Mouse (Mus musculus): ENCODE data around the gene 1700093K21Rik. TPM values are rescaled to one million over a fixed set of nuclear protein-coding genes. Genes with fewer than 3 reads are reported as not detected.
"Not testable (repeated sequence)": the region's sequence is repeated elsewhere in the genome, so short reads cannot be mapped to it uniquely, and the experiment has no call there.

The 1700093K21Rik gene
- polyA plus RNA-seq, 2 experiments, result 0.26 to 0.60 TPM

DNA sequence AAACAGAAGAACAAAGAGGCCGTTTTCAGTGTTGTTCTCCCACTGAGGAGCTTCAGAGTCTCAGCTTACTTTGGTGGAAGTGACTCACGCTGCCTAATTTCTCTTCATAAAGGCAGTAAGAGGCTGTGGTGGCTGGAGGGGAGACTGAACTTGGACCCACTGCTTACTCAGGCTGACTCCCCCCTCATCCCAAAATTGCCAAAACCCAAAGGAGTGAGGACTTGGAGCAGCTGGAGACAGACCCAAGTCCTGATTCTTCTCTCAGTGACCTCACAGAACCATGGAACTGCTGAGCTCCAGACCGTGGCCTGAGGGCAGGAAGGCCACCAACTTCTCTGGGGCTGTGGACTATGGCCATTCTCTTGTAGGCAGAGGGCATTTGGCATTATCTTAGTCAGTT, 2.0 kb downstream of the 1700093K21Rik start:
- Histone ChIP-seq H3K27me3 (ENCODE audit: control insufficient read depth, insufficient read depth, low read length) (no peaks in the 10 kb centered on the region), H3K4me1 (ENCODE audit: control insufficient read depth, insufficient read depth, low read length) (no peaks in the 10 kb centered on the region), H3K27ac (replicated peaks; ENCODE audit: low read depth, low read length) (no peak overlapping the region), H3K4me2 (replicated peaks; ENCODE audit: low read depth, low read length, severe bottlenecking) (no peak overlapping the region), H3K9me3 (ENCODE audit: control insufficient read depth, low read length) (no peaks in the 10 kb centered on the region), H3K4me3 (replicated peaks; ENCODE audit: low read length) (no peak overlapping the region), H3K36me3 (ENCODE audit: control insufficient read depth, insufficient read depth, low read length) (no peaks in the 10 kb centered on the region), H3K9ac (ENCODE audit: low read depth, low read length, severe bottlenecking) (no peak overlapping the region)
- ATAC-seq (ENCODE audit: low FRiP score, low read depth) (no peak), DNase-seq (ENCODE audit: low spot score) (no peak)
- 84% methylated on average over 3 of the region's 3 CpGs for WGBS
- TF ChIP-seq POLR2A (IDR thresholded peaks at IDR 0.05; ENCODE audit: borderline replicate concordance, extremely low read depth, insufficient read depth, insufficient read length), result no peak

DNA sequence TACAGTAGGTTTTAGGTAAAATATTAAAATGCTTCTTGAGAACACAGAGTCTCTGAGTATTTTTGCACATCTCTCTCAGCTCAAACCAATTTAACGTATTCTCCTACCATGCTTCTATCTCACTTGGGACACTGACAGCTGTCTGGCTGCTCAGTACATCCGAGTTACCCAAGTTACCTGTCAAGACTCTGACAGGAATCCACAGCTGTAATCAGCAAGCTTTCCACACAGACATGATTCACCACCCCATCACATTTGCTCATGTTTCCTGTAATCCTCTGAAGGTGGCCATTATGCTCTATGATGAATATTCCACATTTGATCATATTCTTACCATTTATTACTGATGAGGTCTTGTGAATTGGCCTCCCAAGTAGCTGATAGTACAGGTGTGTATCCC, 5.6 kb downstream of the 1700093K21Rik start:
- H3K4me2 ChIP-seq (replicated peaks; ENCODE audit: low read depth, low read length, severe bottlenecking), result no peak overlapping the region
- no peaks in the 10 kb centered on the region for H3K36me3 ChIP-seq (ENCODE audit: control insufficient read depth, insufficient read depth, low read length)
- no peaks in the 10 kb centered on the region for H3K4me1 ChIP-seq (ENCODE audit: control insufficient read depth, insufficient read depth, low read length)
- no peak for TF ChIP-seq POLR2A (IDR thresholded peaks at IDR 0.05; ENCODE audit: borderline replicate concordance, extremely low read depth, insufficient read depth, insufficient read length)
- DNase-seq (ENCODE audit: low spot score) (no peak), ATAC-seq (ENCODE audit: low FRiP score, low read depth) (no peak)
- no peak overlapping the region for H3K27ac ChIP-seq (replicated peaks; ENCODE audit: low read depth, low read length)
- WGBS, result 79% methylated on average over 2 of the region's 2 CpGs
- H3K9ac ChIP-seq (ENCODE audit: low read depth, low read length, severe bottlenecking), result no peak overlapping the region
- no peak overlapping the region for H3K4me3 ChIP-seq (replicated peaks; ENCODE audit: low read length)
- H3K27me3 ChIP-seq (ENCODE audit: control insufficient read depth, insufficient read depth, low read length), result no peaks in the 10 kb centered on the region
- H3K9me3 ChIP-seq (ENCODE audit: control insufficient read depth, low read length), result no peaks in the 10 kb centered on the region

DNA sequence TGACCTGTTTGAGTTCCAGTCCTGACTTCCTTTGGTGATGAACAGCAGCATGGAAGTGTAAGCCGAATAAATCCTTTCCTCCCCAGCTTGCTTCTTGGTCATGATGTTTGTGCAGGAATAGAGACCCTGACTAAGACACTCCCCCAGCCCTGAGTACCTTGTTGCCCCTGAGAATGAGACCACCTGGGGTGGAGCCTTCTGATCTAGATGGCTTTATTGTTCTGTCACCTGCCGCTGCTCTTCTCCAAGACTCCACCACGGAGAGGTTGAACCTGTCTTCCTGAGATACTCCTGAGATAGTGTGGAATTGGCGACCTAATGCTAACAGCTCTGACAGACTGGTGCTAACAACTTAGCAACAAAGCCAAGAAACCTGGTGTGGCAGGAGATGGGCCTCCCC, 6.2 kb downstream of the 1700093K21Rik start:
- not testable (repeated sequence) for H3K4me3 ChIP-seq (replicated peaks; ENCODE audit: low read length); DNase-seq (ENCODE audit: low spot score); H3K9ac ChIP-seq (ENCODE audit: low read depth, low read length, severe bottlenecking); H3K4me1 ChIP-seq (ENCODE audit: control insufficient read depth, insufficient read depth, low read length); H3K36me3 ChIP-seq (ENCODE audit: control insufficient read depth, insufficient read depth, low read length); H3K27ac ChIP-seq (replicated peaks; ENCODE audit: low read depth, low read length); H3K9me3 ChIP-seq (ENCODE audit: control insufficient read depth, low read length); ATAC-seq (ENCODE audit: low FRiP score, low read depth); H3K27me3 ChIP-seq (ENCODE audit: control insufficient read depth, insufficient read depth, low read length); H3K4me2 ChIP-seq (replicated peaks; ENCODE audit: low read depth, low read length, severe bottlenecking)
- 43% methylated on average over 4 of the region's 4 CpGs for WGBS

DNA sequence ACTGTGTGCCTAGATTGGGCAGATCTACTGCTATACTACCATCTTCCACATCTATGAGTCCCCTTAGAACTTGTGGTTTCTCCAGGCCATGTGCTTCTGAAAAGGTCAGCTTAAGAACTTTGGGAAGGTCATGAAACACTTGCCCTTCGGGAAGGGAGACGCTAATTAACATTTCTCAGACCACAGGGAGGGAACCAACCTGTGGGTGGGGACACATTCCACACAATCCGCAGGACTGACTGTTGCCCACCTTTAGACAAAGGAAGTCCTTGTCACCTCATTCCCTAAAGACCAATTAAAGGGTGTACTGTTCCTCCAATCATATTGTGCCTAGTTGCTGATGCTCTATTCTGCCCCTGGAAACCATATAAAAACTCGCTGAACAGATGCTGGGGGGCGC, 16.2 kb downstream of the 1700093K21Rik start:
- 57% methylated on average over 5 of the region's 5 CpGs for WGBS
- not testable (repeated sequence) for H3K4me3 ChIP-seq (replicated peaks; ENCODE audit: low read length); H3K9ac ChIP-seq (ENCODE audit: low read depth, low read length, severe bottlenecking); H3K4me2 ChIP-seq (replicated peaks; ENCODE audit: low read depth, low read length, severe bottlenecking); ATAC-seq (ENCODE audit: low FRiP score, low read depth); H3K27me3 ChIP-seq (ENCODE audit: control insufficient read depth, insufficient read depth, low read length); H3K27ac ChIP-seq (replicated peaks; ENCODE audit: low read depth, low read length); H3K36me3 ChIP-seq (ENCODE audit: control insufficient read depth, insufficient read depth, low read length); H3K9me3 ChIP-seq (ENCODE audit: control insufficient read depth, low read length); DNase-seq (ENCODE audit: low spot score); H3K4me1 ChIP-seq (ENCODE audit: control insufficient read depth, insufficient read depth, low read length)

DNA sequence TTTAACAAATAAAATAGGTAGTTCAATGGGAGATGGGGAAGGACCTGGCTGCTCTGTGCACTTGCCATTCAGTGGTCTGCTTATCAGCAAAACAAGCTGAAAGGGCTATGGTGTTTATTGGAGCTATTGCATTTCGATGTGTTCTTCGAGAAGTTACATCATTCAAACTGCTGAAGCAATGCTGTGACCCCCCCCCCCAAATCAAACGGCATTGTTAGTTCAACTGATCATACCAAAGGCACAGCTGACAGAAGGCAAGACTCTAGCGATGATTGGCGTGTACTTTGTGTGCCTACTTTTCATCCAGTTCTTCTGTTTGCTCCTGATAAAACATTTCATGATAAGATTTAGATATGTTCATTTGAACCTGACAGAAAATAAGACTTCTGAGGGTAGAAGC, 22.3 kb downstream of the 1700093K21Rik start:
- H3K9ac ChIP-seq (ENCODE audit: low read depth, low read length, severe bottlenecking), result no peak overlapping the region
- H3K4me2 ChIP-seq (replicated peaks; ENCODE audit: low read depth, low read length, severe bottlenecking), result peak overlapping the region; percentile 82
- TF ChIP-seq POLR2A (IDR thresholded peaks at IDR 0.05; ENCODE audit: borderline replicate concordance, extremely low read depth, insufficient read depth, insufficient read length), result no peak
- 57% methylated on average over 5 of the region's 5 CpGs for WGBS
- peaks cover 9% of the 10 kb centered on the region for H3K4me1 ChIP-seq (ENCODE audit: control insufficient read depth, insufficient read depth, low read length)
- H3K9me3 ChIP-seq (ENCODE audit: control insufficient read depth, low read length), result no peaks in the 10 kb centered on the region
- H3K4me3 ChIP-seq (replicated peaks; ENCODE audit: low read length), result peak overlapping the region; percentile 87
- DNase-seq (ENCODE audit: low spot score) (no peak), ATAC-seq (ENCODE audit: low FRiP score, low read depth) (no peak)
- H3K27ac ChIP-seq (replicated peaks; ENCODE audit: low read depth, low read length), result peak overlapping the region; percentile 83; the same call in 1 of the 2 replicates
- peaks cover 19% of the 10 kb centered on the region for H3K36me3 ChIP-seq (ENCODE audit: control insufficient read depth, insufficient read depth, low read length)
- H3K27me3 ChIP-seq (ENCODE audit: control insufficient read depth, insufficient read depth, low read length), result no peaks in the 10 kb centered on the region

Measured in limb, embryonic 14.5 days (tissue).